Mouse (Mus musculus) erythroblast, embryonic 14.5 days (primary cell): ENCODE data around the gene Dram1.

ENCODE experiments used
- GATA1 ChIP-seq: IDR thresholded peaks from 2 replicates; pipeline ENCODE4 v1.6.1; 2012; ENCODE audit warnings: low read length, inconsistent platforms, mixed read lengths
- TAL1 ChIP-seq: IDR thresholded peaks from 3 replicates; pipeline ENCODE4 v1.6.1; 2012; ENCODE audit warnings: low read length, inconsistent platforms, mixed read lengths

- TF ChIP-seq GATA1 (no peak), TAL1 (no peak)
These were observed 20.4 kb upstream of the Dram1 start for GRCm38 (mm10) chr10:88399271-88399670.
